Mouse (Mus musculus): ENCODE data around the gene 1110008P14Rik. TPM values are rescaled to one million over a fixed set of nuclear protein-coding genes. Genes with fewer than 3 reads are reported as not detected.

Gene 1110008P14Rik
- polyA plus RNA-seq, 1 experiment from 2014 or later = 79.5 TPM

DNA sequence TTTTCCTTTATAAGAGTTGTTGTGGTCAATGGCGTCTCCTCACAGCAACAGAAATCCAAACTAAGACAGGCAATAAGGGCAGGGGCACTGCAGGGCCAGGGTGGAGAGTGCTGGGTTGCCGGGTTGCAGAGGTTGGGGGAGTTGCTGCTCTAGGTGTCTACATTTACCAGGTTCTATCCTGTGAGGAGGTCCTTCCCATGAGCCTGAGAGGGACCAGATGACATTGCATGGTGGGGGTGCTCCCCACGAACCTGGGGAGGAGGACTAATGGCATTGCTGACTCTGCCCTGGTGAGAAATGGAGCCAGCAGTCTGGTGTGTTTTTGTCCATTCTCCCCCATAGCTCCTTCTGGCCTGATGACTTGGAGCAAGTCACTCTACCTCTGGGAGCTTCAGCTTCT, 24.0 kb downstream of the 1110008P14Rik start:
- H3K27ac ChIP-seq (replicated peaks) = no peak overlapping the region
- H3K4me2 ChIP-seq (replicated peaks) = no peak overlapping the region
- H3K27me3 ChIP-seq = peaks cover 13% of the 10 kb centered on the region; the same call in 1 of the 2 replicates
- H3K4me1 ChIP-seq = peaks cover 17% of the 10 kb centered on the region
- WGBS = 77% methylated on average over 3 of the region's 3 CpGs
- H3K9ac ChIP-seq (replicated peaks) = no peak overlapping the region
- H3K36me3 ChIP-seq = no peaks in the 10 kb centered on the region
- no peak for ATAC-seq (replicated peaks)
- no peak overlapping the region for H3K4me3 ChIP-seq
- no peaks in the 10 kb centered on the region for H3K9me3 ChIP-seq

DNA sequence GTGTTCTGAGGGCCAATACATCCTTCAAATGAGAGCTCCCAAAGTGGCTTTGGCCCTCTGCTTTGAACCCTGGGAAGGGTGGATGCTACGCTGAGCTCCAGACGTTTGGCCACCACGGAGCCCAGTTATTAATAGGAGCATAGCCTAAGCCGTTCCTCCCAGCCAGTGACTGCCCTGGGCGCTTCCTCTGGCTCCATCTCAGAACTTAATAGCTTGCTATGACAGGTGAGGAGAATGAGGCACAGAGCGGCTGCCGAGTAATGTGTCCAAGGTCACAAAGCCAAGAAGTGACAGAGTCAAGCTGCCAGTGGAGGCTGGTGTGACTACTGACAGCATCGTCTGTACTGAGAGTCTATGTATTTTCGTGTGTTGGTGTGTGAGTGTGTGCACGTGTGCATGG, 25.5 kb downstream of the 1110008P14Rik start:
- Histone ChIP-seq H3K4me1 (peaks cover 21% of the 10 kb centered on the region), H3K4me2 (replicated peaks) (no peak overlapping the region), H3K27ac (replicated peaks) (no peak overlapping the region), H3K9me3 (no peaks in the 10 kb centered on the region), H3K27me3 (peaks cover 4% of the 10 kb centered on the region; the same call in 1 of the 2 replicates), H3K36me3 (no peaks in the 10 kb centered on the region), H3K9ac (replicated peaks) (no peak overlapping the region), H3K4me3 (no peak overlapping the region)
- no peak for ATAC-seq (replicated peaks)
- 83% methylated on average over 10 of the region's 10 CpGs for WGBS

DNA sequence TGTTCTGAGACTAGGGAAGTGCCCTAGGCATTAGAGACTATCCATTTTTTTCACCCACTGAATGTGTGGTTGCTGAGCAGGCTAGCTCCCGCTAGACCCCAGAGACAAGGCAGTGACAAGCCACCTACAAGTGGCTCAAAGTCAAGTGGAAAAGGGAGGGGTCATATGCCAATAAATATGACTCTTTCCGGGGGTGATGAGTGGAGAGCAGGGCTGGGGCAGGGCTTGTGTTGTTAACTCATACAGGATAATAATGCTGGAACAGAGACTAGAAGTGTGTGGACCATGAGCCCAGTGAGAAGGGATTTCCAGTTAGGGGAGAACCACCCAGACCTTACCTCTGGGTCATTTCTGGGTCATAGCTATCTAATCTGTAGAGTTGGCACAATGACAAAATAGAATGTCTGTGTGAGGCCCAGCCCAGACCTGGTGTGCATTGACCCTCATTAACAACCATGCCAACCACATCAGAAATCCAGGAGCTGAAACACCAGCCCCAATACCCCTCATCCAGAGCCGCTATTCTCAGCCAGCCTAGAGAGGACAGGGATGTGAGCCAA, 27.3 kb downstream of the 1110008P14Rik start:
- Histone ChIP-seq H3K27ac (replicated peaks) (no peak overlapping the region), H3K9ac (replicated peaks) (no peak overlapping the region), H3K27me3 (no peaks in the 10 kb centered on the region), H3K9me3 (no peaks in the 10 kb centered on the region), H3K36me3 (no peaks in the 10 kb centered on the region), H3K4me2 (replicated peaks) (no peak overlapping the region), H3K4me3 (no peak overlapping the region), H3K4me1 (peaks cover 14% of the 10 kb centered on the region)
- no peak for ATAC-seq (replicated peaks)
- WGBS = 93% methylated on average over 3 of the region's 3 CpGs

DNA sequence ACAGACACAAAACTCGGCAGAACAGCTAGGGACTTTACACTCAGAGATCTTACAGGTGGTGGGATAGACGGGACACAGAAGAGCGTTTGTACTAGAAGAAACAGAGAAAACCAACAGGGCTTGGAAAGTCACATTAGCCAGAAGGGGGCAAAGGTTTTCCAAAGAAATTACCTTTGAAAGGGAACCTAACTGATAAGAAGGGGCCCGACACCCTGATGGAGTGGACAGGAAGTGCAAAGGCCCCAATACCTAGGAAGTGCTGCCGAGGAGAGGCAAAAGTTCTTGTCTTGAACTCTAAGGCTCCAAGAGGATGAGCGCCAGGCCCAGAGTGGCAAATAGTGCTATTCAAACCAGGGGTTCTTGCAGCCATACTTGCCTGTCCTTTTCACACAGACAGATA, 27.9 kb downstream of the 1110008P14Rik start:
- Histone ChIP-seq H3K27ac (replicated peaks) (no peak overlapping the region), H3K4me3 (no peak overlapping the region), H3K4me2 (replicated peaks) (peak overlapping the region; percentile 67; the same call in 1 of the 2 replicates), H3K4me1 (peaks cover 14% of the 10 kb centered on the region), H3K9me3 (no peaks in the 10 kb centered on the region), H3K27me3 (no peaks in the 10 kb centered on the region), H3K36me3 (no peaks in the 10 kb centered on the region), H3K9ac (replicated peaks) (no peak overlapping the region)
- WGBS = 70% methylated on average over 6 of the region's 6 CpGs
- ATAC-seq (replicated peaks) = no peak

DNA sequence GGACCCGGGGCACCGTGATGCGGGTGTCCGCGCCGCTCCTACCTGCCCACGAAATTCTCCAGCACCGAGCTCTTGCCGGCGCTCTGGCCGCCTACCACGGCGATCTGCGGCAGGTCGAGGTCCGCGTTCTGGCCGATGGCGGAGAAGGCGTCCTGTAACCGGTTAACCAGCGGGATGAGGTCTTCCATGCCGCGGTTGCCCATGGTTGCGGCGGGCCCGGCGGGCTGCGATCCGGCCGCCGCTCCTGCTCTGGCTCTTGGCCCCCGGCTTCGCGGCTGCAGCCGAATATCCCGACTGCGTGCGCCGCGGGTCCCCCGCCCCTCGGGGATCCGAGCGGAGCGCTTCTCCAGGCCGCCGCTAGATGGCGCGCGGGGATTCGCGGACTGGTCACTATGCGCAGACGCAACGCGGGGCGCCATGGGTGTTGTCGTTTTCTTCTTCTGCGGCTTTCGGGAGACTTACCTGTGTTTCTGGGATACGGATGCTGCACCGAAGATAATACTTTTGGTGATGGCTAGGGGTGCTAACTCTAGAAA, 28.7 kb downstream of the 1110008P14Rik start, which contains the start of gene Dnm1:
Gene Dnm1, minus strand, starts transcription at position 332 of the 536 bp plus-strand sequence.
- ATAC-seq (replicated peaks) = peak; percentile 53
- Histone ChIP-seq H3K4me3 (peak within 1 kb of the TSS; percentile 54), H3K36me3 (no peaks in the 10 kb centered on the region)

DNA sequence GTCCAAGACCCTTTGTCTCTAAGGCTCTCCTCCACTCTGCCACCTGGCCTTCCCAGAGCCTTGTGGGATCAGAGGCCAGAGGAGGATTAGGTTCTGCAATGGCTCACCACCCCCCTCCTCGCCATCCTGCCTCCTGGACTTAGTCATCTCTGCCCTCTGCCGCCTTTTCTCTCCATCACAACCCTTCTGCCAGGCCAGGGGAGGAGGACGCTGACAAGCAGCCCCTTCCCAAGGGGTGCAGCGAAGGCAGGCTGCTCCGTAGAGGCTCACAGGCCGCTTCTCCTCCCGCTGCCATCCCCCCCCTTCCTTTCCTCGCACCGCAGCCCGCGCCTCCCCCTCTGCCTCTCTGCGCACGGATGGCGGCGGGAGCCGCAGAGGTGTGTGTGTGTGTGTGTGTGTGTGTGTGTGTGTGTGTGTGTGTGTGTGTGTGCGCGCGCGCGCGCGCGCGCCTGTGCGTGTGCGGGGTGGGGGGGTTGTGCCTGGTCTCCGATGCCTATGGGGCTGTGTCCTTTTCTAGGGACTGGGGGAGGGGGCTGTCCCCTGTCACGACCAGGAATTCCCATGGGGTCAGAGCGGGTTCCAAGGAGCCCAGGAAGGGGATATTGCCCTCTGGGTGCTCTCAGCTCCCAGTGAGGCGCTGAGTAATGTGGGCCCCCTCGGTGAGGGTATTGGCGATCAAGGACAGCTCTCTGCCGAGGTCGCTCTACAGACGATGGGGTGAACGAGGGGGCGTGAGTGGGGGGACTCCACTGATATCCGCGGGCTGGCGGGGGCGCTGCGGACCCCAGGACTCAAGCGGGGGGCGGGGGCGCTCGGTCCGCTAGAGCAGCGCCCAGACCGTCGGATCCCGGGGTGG, 29.4 kb downstream of the 1110008P14Rik start, which contains the start of gene Ciz1:
Gene Ciz1, plus strand, starts transcription at position 177 of the 856 bp plus-strand sequence.
- peak within 1 kb of the TSS; percentile 75 for H3K27ac ChIP-seq (replicated peaks)
- 0% methylated on average over 50 of the region's 52 CpGs for WGBS

More for the DNA sequence above, 28.7 kb downstream of the 1110008P14Rik start, which contains the start of gene Dnm1:
- under 1% methylated on average over 52 of the region's 63 CpGs for WGBS
- Histone ChIP-seq H3K27me3 (no peaks in the 10 kb centered on the region), H3K4me2 (replicated peaks) (peak within 1 kb of the TSS; percentile 67), H3K9ac (replicated peaks) (peak within 1 kb of the TSS; percentile 59), H3K9me3 (no peaks in the 10 kb centered on the region), H3K4me1 (peaks cover 14% of the 10 kb centered on the region), H3K27ac (replicated peaks) (peak within 1 kb of the TSS; percentile 75)

DNA sequence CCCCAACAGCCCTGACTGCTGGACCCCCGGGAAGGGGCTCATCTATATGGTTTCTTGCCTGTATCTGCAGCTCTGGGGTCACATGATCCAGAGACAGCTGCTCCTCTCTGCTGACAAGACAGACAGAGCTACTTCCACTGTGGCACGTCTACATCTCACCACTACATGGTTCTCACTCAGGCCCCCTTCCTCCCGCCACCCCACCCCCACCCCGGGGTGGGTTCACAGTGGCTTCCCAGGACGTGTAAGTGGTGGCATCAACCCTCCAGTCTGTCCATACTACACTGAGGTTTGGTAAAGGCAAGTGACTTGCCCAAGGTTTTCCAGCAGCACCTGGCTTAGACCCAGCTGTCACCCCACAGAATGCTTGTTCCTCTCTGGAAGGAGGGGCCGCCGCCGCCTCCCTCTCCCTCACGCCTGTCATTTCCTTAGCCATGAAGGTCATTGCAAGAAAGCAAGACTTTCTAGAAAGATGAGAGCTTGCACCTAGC, 30.2 kb downstream of the 1110008P14Rik start:
- Histone ChIP-seq H3K9ac (replicated peaks) (peak overlapping the region; percentile 59), H3K4me2 (replicated peaks) (peak overlapping the region; percentile 67), H3K27ac (replicated peaks) (peak overlapping the region; percentile 75), H3K27me3 (no peaks in the 10 kb centered on the region), H3K36me3 (no peaks in the 10 kb centered on the region), H3K4me1 (peaks cover 14% of the 10 kb centered on the region), H3K9me3 (no peaks in the 10 kb centered on the region), H3K4me3 (peak overlapping the region; percentile 54)
- no peak for ATAC-seq (replicated peaks)
- WGBS = 51% methylated on average over 9 of the region's 9 CpGs

More for the DNA sequence above, 29.4 kb downstream of the 1110008P14Rik start, which contains the start of gene Ciz1:
- H3K36me3 ChIP-seq = no peaks in the 10 kb centered on the region
- peak within 1 kb of the TSS; percentile 59 for H3K9ac ChIP-seq (replicated peaks)
- no peaks in the 10 kb centered on the region for H3K27me3 ChIP-seq
- peak; percentile 69 for ATAC-seq (replicated peaks)
- peak within 1 kb of the TSS; percentile 54 for H3K4me3 ChIP-seq
- peak within 1 kb of the TSS; percentile 67 for H3K4me2 ChIP-seq (replicated peaks)
- H3K9me3 ChIP-seq = no peaks in the 10 kb centered on the region
- peaks cover 14% of the 10 kb centered on the region for H3K4me1 ChIP-seq

DNA sequence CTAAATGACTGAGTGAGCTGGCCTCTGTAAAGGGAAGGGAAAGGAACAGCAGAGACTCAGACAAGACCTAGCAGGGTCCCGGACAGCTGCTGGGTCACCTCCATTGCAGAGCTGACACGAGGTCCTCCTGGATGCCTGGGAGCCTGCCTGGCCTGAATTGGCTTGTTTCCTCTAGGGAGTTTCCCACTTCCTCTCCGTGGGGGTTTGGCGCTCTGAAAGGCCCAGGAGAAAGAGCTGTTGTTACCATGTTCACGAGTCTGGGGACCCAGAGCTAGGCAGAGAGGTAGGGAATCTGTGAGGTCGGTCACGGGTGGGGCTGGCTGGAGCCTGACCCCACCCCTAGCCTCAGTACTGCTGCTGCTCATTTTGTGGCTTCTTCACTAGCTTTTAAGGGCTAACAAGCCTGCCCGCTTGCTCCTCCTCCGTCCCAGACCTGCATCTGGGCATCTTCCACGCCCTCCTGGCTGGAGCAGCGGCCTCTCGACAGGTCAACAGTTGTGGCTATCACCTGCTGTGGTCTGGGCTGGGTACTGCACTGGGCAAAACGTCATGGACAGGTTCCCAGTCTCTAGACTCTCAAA, 31.2 kb downstream of the 1110008P14Rik start:
- H3K4me1 ChIP-seq = peaks cover 14% of the 10 kb centered on the region

DNA sequence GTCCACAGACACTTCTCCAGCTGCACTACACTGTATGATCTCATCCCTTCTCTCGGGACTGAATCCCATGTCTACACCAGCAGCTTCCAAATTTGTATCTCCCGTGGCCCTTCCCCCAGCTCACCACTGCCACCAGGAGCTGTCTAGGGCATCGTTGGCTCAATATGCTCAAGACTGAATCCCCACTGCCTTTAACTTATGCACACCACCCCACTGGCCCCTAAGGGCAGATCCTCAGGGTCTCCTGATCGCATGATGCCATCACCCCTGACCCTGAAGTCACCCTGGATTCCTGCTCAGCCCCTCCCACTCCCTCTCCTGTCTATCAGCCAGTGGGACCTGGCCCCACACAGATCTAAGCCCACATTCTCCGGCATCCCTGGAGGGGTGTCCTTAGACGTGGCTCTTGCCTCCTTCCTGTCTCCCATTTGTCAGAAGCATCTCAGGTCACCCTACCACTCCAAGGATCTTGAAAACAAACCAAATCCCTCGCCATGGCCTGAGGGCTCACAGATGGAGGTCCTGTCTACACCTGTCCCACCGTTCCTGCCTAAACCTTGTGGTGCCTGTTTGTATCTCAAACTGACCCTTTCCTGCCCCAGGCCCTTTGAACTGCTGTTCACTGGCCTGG, 32.0 kb downstream of the 1110008P14Rik start:
- no peaks in the 10 kb centered on the region for H3K9me3 ChIP-seq
- H3K36me3 ChIP-seq = no peaks in the 10 kb centered on the region
- no peak overlapping the region for H3K4me3 ChIP-seq
- H3K4me2 ChIP-seq (replicated peaks) = no peak overlapping the region
- no peak overlapping the region for H3K9ac ChIP-seq (replicated peaks)
- no peaks in the 10 kb centered on the region for H3K27me3 ChIP-seq
- H3K27ac ChIP-seq (replicated peaks) = no peak overlapping the region
- H3K4me1 ChIP-seq = peaks cover 15% of the 10 kb centered on the region
- WGBS = 68% methylated on average over 8 of the region's 8 CpGs
- no peak for ATAC-seq (replicated peaks)

More for the DNA sequence above, 31.2 kb downstream of the 1110008P14Rik start:
- Histone ChIP-seq H3K27ac (replicated peaks) (no peak overlapping the region), H3K9ac (replicated peaks) (no peak overlapping the region), H3K27me3 (no peaks in the 10 kb centered on the region), H3K4me3 (no peak overlapping the region), H3K9me3 (no peaks in the 10 kb centered on the region), H3K36me3 (no peaks in the 10 kb centered on the region), H3K4me2 (replicated peaks) (no peak overlapping the region)
- no peak for ATAC-seq (replicated peaks)
- WGBS = 48% methylated on average over 13 of the region's 13 CpGs

DNA sequence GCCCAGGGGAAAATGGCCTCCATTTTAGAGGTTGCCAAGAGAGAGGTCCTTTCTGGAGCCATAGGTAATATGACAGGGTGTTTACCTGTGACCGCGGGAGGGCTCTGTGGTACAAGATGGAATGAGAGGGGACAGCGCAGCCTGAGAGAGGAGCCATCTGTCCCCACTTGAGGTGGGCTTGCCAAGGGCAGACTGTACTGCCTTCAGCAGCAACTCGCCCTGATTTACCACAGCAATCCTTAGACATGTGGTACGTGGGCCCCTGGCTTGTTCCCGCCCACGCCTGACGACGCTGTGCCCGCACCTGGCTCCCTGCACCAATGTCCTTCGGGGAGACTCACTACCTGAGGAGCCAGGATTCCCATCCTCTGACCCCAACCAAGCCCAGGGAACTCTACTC, 33.4 kb downstream of the 1110008P14Rik start:
- no peak for ATAC-seq (replicated peaks)
- WGBS = 76% methylated on average over 11 of the region's 11 CpGs
- H3K4me2 ChIP-seq (replicated peaks) = no peak overlapping the region
- no peaks in the 10 kb centered on the region for H3K36me3 ChIP-seq
- H3K27ac ChIP-seq (replicated peaks) = no peak overlapping the region
- no peaks in the 10 kb centered on the region for H3K9me3 ChIP-seq
- H3K4me3 ChIP-seq = no peak overlapping the region
- H3K4me1 ChIP-seq = peaks cover 22% of the 10 kb centered on the region
- no peaks in the 10 kb centered on the region for H3K27me3 ChIP-seq
- H3K9ac ChIP-seq (replicated peaks) = no peak overlapping the region

DNA sequence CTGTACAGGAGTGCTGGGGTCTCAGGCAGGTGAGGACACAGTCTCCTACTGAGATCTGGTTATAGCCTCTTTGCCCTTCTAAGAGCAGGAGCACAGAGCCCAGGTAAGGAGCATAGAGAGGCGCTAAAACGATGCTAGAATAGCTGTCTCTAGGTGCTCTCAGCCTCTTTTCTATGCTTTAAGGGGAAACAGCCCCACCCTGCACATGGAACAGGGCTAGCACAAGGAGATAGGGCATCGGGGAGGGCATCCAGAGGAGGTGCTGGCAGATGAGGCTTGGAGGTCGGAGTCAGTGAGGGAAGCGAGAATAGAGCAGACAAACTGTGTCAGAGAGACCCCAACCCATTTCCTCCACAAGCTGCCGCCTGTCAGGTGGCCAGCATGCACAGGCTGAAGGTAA, 34.7 kb downstream of the 1110008P14Rik start:
- 82% methylated on average over 6 of the region's 6 CpGs for WGBS
- H3K4me3 ChIP-seq = no peak overlapping the region
- no peaks in the 10 kb centered on the region for H3K9me3 ChIP-seq
- H3K4me1 ChIP-seq = peaks cover 25% of the 10 kb centered on the region
- H3K27me3 ChIP-seq = no peaks in the 10 kb centered on the region
- H3K9ac ChIP-seq (replicated peaks) = no peak overlapping the region
- no peak for ATAC-seq (replicated peaks)
- no peak overlapping the region for H3K27ac ChIP-seq (replicated peaks)
- no peak overlapping the region for H3K4me2 ChIP-seq (replicated peaks)
- H3K36me3 ChIP-seq = no peaks in the 10 kb centered on the region
